Comparison of ENCODE assay signal across 8 mouse cellular contexts in genomic region chr8:123126193-123126816, GRCm38 (mm10). TPM values are rescaled to one million over a fixed set of nuclear protein-coding genes. Genes with fewer than 3 reads are reported as not detected.
DNase-seq lines count a peak whose midpoint lies in the region; ATAC-seq and TF ChIP-seq lines count a peak whose summit lies in the region.

No protein-coding gene starts in this region.

- 0 out of 2 replicates have a peak, but pooled peaks cover 3% of the 10 kb centered on the region for H3K27me3 ChIP-seq in forebrain, embryonic 15.5 days
- peaks cover 8% of the 10 kb centered on the region; the same call in 1 of the 2 replicates for H3K27me3 ChIP-seq in forebrain, postnatal 0 days (ENCODE audit: insufficient read depth, low read length)
- 0 out of 2 replicates have a peak, but pooled peaks cover 3% of the 10 kb centered on the region for H3K27me3 ChIP-seq in embryonic facial prominence, embryonic 14.5 days (replicated peaks; ENCODE audit: control insufficient read depth, insufficient read depth, low read length)
- H3K27me3 ChIP-seq in limb, embryonic 11.5 days (ENCODE audit: control insufficient read depth, insufficient read depth, low read length) = no peaks in the 10 kb centered on the region
- H3K27me3 ChIP-seq in neural tube, embryonic 11.5 days (ENCODE audit: control insufficient read depth, insufficient read depth, low read length) = peaks cover 4% of the 10 kb centered on the region; the same call in 1 of the 2 replicates

- no peak overlapping the region for H3K4me2 ChIP-seq in forebrain, embryonic 15.5 days (replicated peaks)
- no peak overlapping the region for H3K4me2 ChIP-seq in forebrain, postnatal 0 days (ENCODE audit: low read depth)
- H3K4me2 ChIP-seq in embryonic facial prominence, embryonic 14.5 days (ENCODE audit: low read depth, low read length) = peak overlapping the region; percentile 4; the same call in 1 of the 2 replicates
- H3K4me2 ChIP-seq in limb, embryonic 11.5 days (ENCODE audit: low read depth, severe bottlenecking) = peak overlapping the region; percentile 27; the same call in 1 of the 2 replicates
- H3K4me2 ChIP-seq in neural tube, embryonic 11.5 days (ENCODE audit: low read depth) = no peak overlapping the region

- ATAC-seq in forebrain, embryonic 15.5 days (replicated peaks) = peak; percentile 8; the same call in 1 of the 2 replicates
- no peak for ATAC-seq in forebrain, postnatal 0 days
- peak; percentile 45; the same call in 1 of the 2 replicates for ATAC-seq in embryonic facial prominence, embryonic 14.5 days (ENCODE audit: low read depth)
- peak; percentile 60; the same call in 1 of the 2 replicates for ATAC-seq in limb, embryonic 11.5 days (ENCODE audit: insufficient number of reproducible peaks, low FRiP score, low TSS enrichment, low read depth)
- no peak; the same call in 1 of the 2 replicates for ATAC-seq in neural tube, embryonic 11.5 days (ENCODE audit: insufficient read depth, low FRiP score, low TSS enrichment)

- H3K4me3 ChIP-seq in forebrain, embryonic 15.5 days = no peak overlapping the region
- H3K4me3 ChIP-seq in forebrain, postnatal 0 days (ENCODE audit: low read depth, low read length) = no peak overlapping the region
- no peak overlapping the region for H3K4me3 ChIP-seq in embryonic facial prominence, embryonic 14.5 days (ENCODE audit: low read depth, low read length)
- H3K4me3 ChIP-seq in limb, embryonic 11.5 days (ENCODE audit: low read depth, low read length) = no peak overlapping the region
- no peak overlapping the region for H3K4me3 ChIP-seq in neural tube, embryonic 11.5 days (ENCODE audit: low read depth, low read length)

- no peak for DNase-seq in forebrain, postnatal 0 days
- peak; percentile 62 for DNase-seq in 3134 (ENCODE audit: extremely low read depth, insufficient read length, low spot score)
- no peak for DNase-seq in embryonic facial prominence, embryonic 14.5 days (ENCODE audit: low spot score)
- peak; percentile 79 for DNase-seq in limb, embryonic 11.5 days (ENCODE audit: low spot score)
- DNase-seq in neural tube, embryonic 11.5 days (ENCODE audit: low spot score) = peak; percentile 58
- no peak for DNase-seq in layer of hippocampus, adult 18-20 months (ENCODE audit: low spot score in 2 of 2)
- DNase-seq in layer of hippocampus, adult 8-10 months (ENCODE audit: low spot score in 2 of 2) = no peak

- no peaks in the 10 kb centered on the region for H3K9me3 ChIP-seq in forebrain, embryonic 15.5 days
- no peaks in the 10 kb centered on the region for H3K9me3 ChIP-seq in forebrain, postnatal 0 days (ENCODE audit: low read length)
- no peaks in the 10 kb centered on the region for H3K9me3 ChIP-seq in embryonic facial prominence, embryonic 14.5 days (ENCODE audit: control insufficient read depth, low read length)
- H3K9me3 ChIP-seq in limb, embryonic 11.5 days (ENCODE audit: control insufficient read depth, low read length) = no peaks in the 10 kb centered on the region
- H3K9me3 ChIP-seq in neural tube, embryonic 11.5 days (ENCODE audit: control insufficient read depth, low read length) = no peaks in the 10 kb centered on the region

- H3K4me1 ChIP-seq in forebrain, embryonic 15.5 days = no peaks in the 10 kb centered on the region; the same call in 1 of the 2 replicates
- no peaks in the 10 kb centered on the region for H3K4me1 ChIP-seq in forebrain, postnatal 0 days (ENCODE audit: insufficient read depth)
- H3K4me1 ChIP-seq in embryonic facial prominence, embryonic 14.5 days (ENCODE audit: control insufficient read depth, insufficient read depth, low read length) = peaks cover 11% of the 10 kb centered on the region
- no peaks in the 10 kb centered on the region for H3K4me1 ChIP-seq in limb, embryonic 11.5 days (ENCODE audit: control insufficient read depth, insufficient read depth, low read length)
- H3K4me1 ChIP-seq in neural tube, embryonic 11.5 days (ENCODE audit: control insufficient read depth, insufficient read depth, low read length) = no peaks in the 10 kb centered on the region

- no peaks in the 10 kb centered on the region for H3K36me3 ChIP-seq in forebrain, embryonic 15.5 days
- H3K36me3 ChIP-seq in forebrain, postnatal 0 days (ENCODE audit: insufficient read depth) = no peaks in the 10 kb centered on the region
- no peaks in the 10 kb centered on the region for H3K36me3 ChIP-seq in embryonic facial prominence, embryonic 14.5 days (ENCODE audit: control insufficient read depth, insufficient read depth, low read length)
- H3K36me3 ChIP-seq in limb, embryonic 11.5 days (ENCODE audit: control insufficient read depth, insufficient read depth, low read length) = no peaks in the 10 kb centered on the region
- H3K36me3 ChIP-seq in neural tube, embryonic 11.5 days (ENCODE audit: control insufficient read depth, insufficient read depth, low read length) = no peaks in the 10 kb centered on the region

- no peak overlapping the region for H3K27ac ChIP-seq in forebrain, embryonic 15.5 days (replicated peaks)
- H3K27ac ChIP-seq in forebrain, postnatal 0 days (ENCODE audit: low read depth, low read length) = no peak overlapping the region
- H3K27ac ChIP-seq in embryonic facial prominence, embryonic 14.5 days (replicated peaks; ENCODE audit: low read depth, low read length) = no peak overlapping the region
- H3K27ac ChIP-seq in limb, embryonic 11.5 days (replicated peaks; ENCODE audit: low read depth, low read length) = no peak overlapping the region
- no peak overlapping the region for H3K27ac ChIP-seq in neural tube, embryonic 11.5 days (ENCODE audit: low read depth, low read length)

- H3K9ac ChIP-seq in forebrain, embryonic 15.5 days (replicated peaks) = no peak overlapping the region
- no peak overlapping the region for H3K9ac ChIP-seq in forebrain, postnatal 0 days
- no peak overlapping the region for H3K9ac ChIP-seq in embryonic facial prominence, embryonic 14.5 days (ENCODE audit: low read depth, low read length)
- H3K9ac ChIP-seq in limb, embryonic 11.5 days (ENCODE audit: low read length) = no peak overlapping the region
- no peak overlapping the region for H3K9ac ChIP-seq in neural tube, embryonic 11.5 days (ENCODE audit: low read length)

- TF ChIP-seq CTCF in forebrain, postnatal 0 days (IDR thresholded peaks at IDR 0.05; ENCODE audit: low read depth) = no peak

- 7% methylated on average over 19 of the region's 19 CpGs for WGBS in forebrain, embryonic 15.5 days
- WGBS in forebrain, postnatal 0 days = 8% methylated on average over 19 of the region's 19 CpGs
- WGBS in embryonic facial prominence, embryonic 14.5 days = 9% methylated on average over 18 of the region's 19 CpGs
- WGBS in limb, embryonic 11.5 days = 4% methylated on average over 19 of the region's 19 CpGs
- WGBS in neural tube, embryonic 11.5 days = 8% methylated on average over 19 of the region's 19 CpGs

RNA-seq across cellular contexts. Expression of gene Cpne7, which starts 9.1 kb away (rescaled TPM):
- 2.5 and 3.2 TPM in 2 replicates for polyA plus RNA-seq in forebrain, embryonic 15.5 days (2015; fragmentation: Nextera tagmentation; extraction: Ambion mirVana)
- 30.2 and 32.6 TPM in 2 replicates for total RNA-seq in forebrain, postnatal 0 days (2014; rRNA removed)
- polyA plus RNA-seq in forebrain, postnatal 0 days (2015; fragmentation: Nextera tagmentation; extraction: Ambion mirVana) = 13.5 and 25.0 TPM in 2 replicates
- 1.4 and 2.0 TPM in 2 replicates for polyA plus RNA-seq in embryonic facial prominence, embryonic 14.5 days (2014; fragmentation: Nextera tagmentation; extraction: Ambion mirVana)
- 0.57 and 0.82 TPM in 2 replicates for polyA plus RNA-seq in limb, embryonic 11.5 days (2014; fragmentation: Nextera tagmentation; extraction: Ambion mirVana)
- polyA plus RNA-seq in neural tube, embryonic 11.5 days (2014; fragmentation: Nextera tagmentation; extraction: Ambion mirVana) = 0.40 TPM in 1 of 2 replicates, not detected in the other
- 100 to 1,000 TPM; 273 to 284 TPM for total RNA-seq in layer of hippocampus, adult 18-20 months (2021)
- total RNA-seq in layer of hippocampus, adult 8-10 months (2022) = 100 to 1,000 TPM; 277 to 341 (median 303) TPM

RNA-seq across cellular contexts. Expression of gene Rpl13, which starts 24.2 kb away (rescaled TPM):
- polyA plus RNA-seq in forebrain, embryonic 15.5 days (2015; fragmentation: Nextera tagmentation; extraction: Ambion mirVana) = 886 and 899 TPM in 2 replicates
- 2,315 and 2,714 TPM in 2 replicates for total RNA-seq in forebrain, postnatal 0 days (2014; rRNA removed)
- 944 and 1,242 TPM in 2 replicates for polyA plus RNA-seq in forebrain, postnatal 0 days (2015; fragmentation: Nextera tagmentation; extraction: Ambion mirVana)
- polyA plus RNA-seq in embryonic facial prominence, embryonic 14.5 days (2014; fragmentation: Nextera tagmentation; extraction: Ambion mirVana) = 1,761 and 1,789 TPM in 2 replicates
- 1,566 and 1,655 TPM in 2 replicates for polyA plus RNA-seq in limb, embryonic 11.5 days (2014; fragmentation: Nextera tagmentation; extraction: Ambion mirVana)
- 1,194 and 1,271 TPM in 2 replicates for polyA plus RNA-seq in neural tube, embryonic 11.5 days (2014; fragmentation: Nextera tagmentation; extraction: Ambion mirVana)
- total RNA-seq in layer of hippocampus, adult 18-20 months (2021) = 100 to 1,000 TPM; 467 to 496 TPM
- total RNA-seq in layer of hippocampus, adult 8-10 months (2022) = 100 to 1,000 TPM; 359 to 512 (median 443) TPM

RNA-seq across cellular contexts. Expression of gene Sult5a1, which starts 31.8 kb away (rescaled TPM):
- polyA plus RNA-seq in forebrain, embryonic 15.5 days (2015; fragmentation: Nextera tagmentation; extraction: Ambion mirVana) = 0.69 and 1.0 TPM in 2 replicates
- total RNA-seq in forebrain, postnatal 0 days (2014; rRNA removed) = 0.71 and 5.0 TPM in 2 replicates
- 0.89 and 0.96 TPM in 2 replicates for polyA plus RNA-seq in forebrain, postnatal 0 days (2015; fragmentation: Nextera tagmentation; extraction: Ambion mirVana)
- polyA plus RNA-seq in embryonic facial prominence, embryonic 14.5 days (2014; fragmentation: Nextera tagmentation; extraction: Ambion mirVana) = 27.9 and 33.5 TPM in 2 replicates
- polyA plus RNA-seq in limb, embryonic 11.5 days (2014; fragmentation: Nextera tagmentation; extraction: Ambion mirVana) = 6.8 and 8.5 TPM in 2 replicates
- 2.3 and 5.6 TPM in 2 replicates for polyA plus RNA-seq in neural tube, embryonic 11.5 days (2014; fragmentation: Nextera tagmentation; extraction: Ambion mirVana)
- 1 to 10 TPM; 2.2 to 3.2 TPM for total RNA-seq in layer of hippocampus, adult 18-20 months (2021)
- total RNA-seq in layer of hippocampus, adult 8-10 months (2022) = 1 to 10 TPM; 1.7 to 3.1 (median 1.9) TPM

RNA-seq across cellular contexts. Expression of gene Dpep1, which starts 59.7 kb away (rescaled TPM):
- 0.11 TPM in 1 of 2 replicates, not detected in the other for polyA plus RNA-seq in forebrain, embryonic 15.5 days (2015; fragmentation: Nextera tagmentation; extraction: Ambion mirVana)
- total RNA-seq in forebrain, postnatal 0 days (2014; rRNA removed) = 0.15 and 0.57 TPM in 2 replicates
- 0.23 and 0.46 TPM in 2 replicates for polyA plus RNA-seq in forebrain, postnatal 0 days (2015; fragmentation: Nextera tagmentation; extraction: Ambion mirVana)
- polyA plus RNA-seq in embryonic facial prominence, embryonic 14.5 days (2014; fragmentation: Nextera tagmentation; extraction: Ambion mirVana) = 7.0 and 9.2 TPM in 2 replicates
- 2.9 and 3.1 TPM in 2 replicates for polyA plus RNA-seq in limb, embryonic 11.5 days (2014; fragmentation: Nextera tagmentation; extraction: Ambion mirVana)
- polyA plus RNA-seq in neural tube, embryonic 11.5 days (2014; fragmentation: Nextera tagmentation; extraction: Ambion mirVana) = 0.66 and 1.3 TPM in 2 replicates
- total RNA-seq in layer of hippocampus, adult 18-20 months (2021) = under 1 TPM; 0.22 to 0.89 TPM
- under 1 TPM in 1 of 4 experiments, not detected in 3; 0.45 TPM for total RNA-seq in layer of hippocampus, adult 8-10 months (2022)

Comparison
In these comparisons a context has a peak if more than half of its experiments do, and no peak if none do; other contexts are left out.
1. ATAC-seq: peak in forebrain, embryonic 15.5 days (single experiment), embryonic facial prominence, embryonic 14.5 days (single experiment) and limb, embryonic 11.5 days (single experiment); none in forebrain, postnatal 0 days (single experiment) and neural tube, embryonic 11.5 days (single experiment).
2. H3K4me2 ChIP-seq: peak in embryonic facial prominence, embryonic 14.5 days (single experiment) and limb, embryonic 11.5 days (single experiment); none in forebrain, embryonic 15.5 days (single experiment), forebrain, postnatal 0 days (single experiment) and neural tube, embryonic 11.5 days (single experiment).
3. DNase-seq: peak in 3134 (single experiment), limb, embryonic 11.5 days (single experiment) and neural tube, embryonic 11.5 days (single experiment); none in forebrain, postnatal 0 days (single experiment), embryonic facial prominence, embryonic 14.5 days (single experiment), layer of hippocampus, adult 18-20 months (0 of 2) and layer of hippocampus, adult 8-10 months (0 of 2).